Mouse (Mus musculus) lung, embryonic 14.5 days (tissue): ENCODE results near the gene Armc9. TPM values are rescaled to one million over a fixed set of nuclear protein-coding genes. Genes with fewer than 3 reads are reported as not detected.
A peak's percentile ranks its signal among the peaks of the same experiment; 100 is the strongest.

Experiments
- ATAC-seq: fragments of 200-750 bp; cut with Nextera tagmentation; 2 replicates; pipeline ENCODE4 v1.8.0; 2017; ENCODE audit warnings: mild to moderate bottlenecking, moderate TSS enrichment, moderate library complexity; ENCODE audit not compliant: insufficient read depth
- DNase-seq: peaks from one replicate; pipeline ENCODE4 v3.0.0-alpha.2; 2015
- H3K27ac ChIP-seq: fragments of 300-500 bp; sonication (generic); 2 replicates; pipeline ENCODE4 v1.5.1; 2014; ENCODE audit warnings: low read depth, mild to moderate bottlenecking, moderate library complexity
- H3K27me3 ChIP-seq: fragments of 300-500 bp; sonication (generic); 2 replicates; pipeline ENCODE4 v1.6.1; 2014; ENCODE audit warnings: low read length, control low read depth; ENCODE audit not compliant: insufficient read depth
- H3K36me3 ChIP-seq: fragments of 300-500 bp; sonication (generic); 2 replicates; pipeline ENCODE4 v1.6.1; 2014; ENCODE audit warnings: control low read depth; ENCODE audit not compliant: insufficient read depth
- H3K4me1 ChIP-seq: fragments of 300-500 bp; sonication (generic); 2 replicates; pipeline ENCODE4 v1.6.1; 2014; ENCODE audit warnings: antibody characterized with exemption, control low read depth; ENCODE audit not compliant: insufficient read depth
- H3K4me2 ChIP-seq: fragments of 300-500 bp; sonication (generic); 2 replicates; pipeline ENCODE4 v1.6.1; 2014; ENCODE audit warnings: mild to moderate bottlenecking
- H3K4me3 ChIP-seq: fragments of 300-500 bp; sonication (generic); 2 replicates; pipeline ENCODE4 v1.5.1; 2014; ENCODE audit warnings: low read depth, low read length
- H3K9ac ChIP-seq: fragments of 300-500 bp; sonication (generic); 2 replicates; pipeline ENCODE4 v1.6.1; 2014
- H3K9me3 ChIP-seq: fragments of 300-500 bp; sonication (generic); 2 replicates; pipeline ENCODE4 v1.6.1; 2016; ENCODE audit warnings: low read depth, low read length, control low read depth
- CTCF ChIP-seq: IDR thresholded peaks from 2 replicates; pipeline ENCODE4 v1.5.1; 2016; ENCODE audit warnings: antibody characterized with exemption, low read depth
- WGBS: fragments of 180-500 bp; shearing (Covaris S2); extraction: QIAGEN DNeasy Blood & Tissue Kit; methylation state at CpG from one replicate; pipeline ENCODE4 v1.1.7; 2014; 5-methylcytosine and 5-hydroxymethylcytosine counted together
- polyA plus RNA-seq: library from polyadenylated mRNA; unstranded; fragments of >200 nt; fragmentation: Nextera tagmentation; extraction: Ambion mirVana; gene quantifications from 2 replicates; pipeline ENCODE4 v1.2.1, GENCODE M21; 2014

Gene Armc9
- polyA plus RNA-seq, 1 experiment from 2014 or later, result 28.2 TPM

DNA sequence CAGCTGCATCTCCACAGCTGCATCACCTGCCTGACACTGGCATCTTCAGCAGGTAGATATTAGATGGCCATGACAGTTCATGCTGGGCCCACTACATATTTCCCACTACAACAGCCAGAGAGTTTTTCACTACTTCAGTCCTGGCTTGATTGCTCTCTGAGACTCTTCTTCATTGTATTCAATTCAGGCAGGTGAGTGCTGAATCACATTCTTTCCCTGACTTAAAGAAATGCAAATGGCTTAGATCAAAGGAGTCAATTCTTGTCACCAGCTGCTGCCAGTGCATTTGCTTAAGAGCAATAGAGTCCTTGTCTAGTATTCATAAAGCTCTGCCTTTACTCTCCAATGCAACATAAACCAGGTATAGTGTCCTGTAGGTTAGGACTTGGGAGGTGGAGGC, 46.7 kb downstream of the Armc9 start:
- Histone ChIP-seq H3K27ac (no peak overlapping the region), H3K4me2 (no peak overlapping the region), H3K4me1 (no peaks in the 10 kb centered on the region), H3K36me3 (peaks cover 58% of the 10 kb centered on the region), H3K9me3 (no peaks in the 10 kb centered on the region), H3K27me3 (no peaks in the 10 kb centered on the region), H3K4me3 (no peak overlapping the region), H3K9ac (no peak overlapping the region)
- no peak for ATAC-seq
- no peak for TF ChIP-seq CTCF
- no peak for DNase-seq

GRCm38 (mm10) chr1:86202617-86203219, 48.1 kb downstream of the Armc9 start:
- H3K4me3 ChIP-seq, result no peak overlapping the region
- H3K4me2 ChIP-seq, result no peak overlapping the region
- no peaks in the 10 kb centered on the region for H3K4me1 ChIP-seq
- H3K9me3 ChIP-seq, result no peaks in the 10 kb centered on the region
- 84% methylated on average over 9 of the region's 9 CpGs for WGBS
- no peak for ATAC-seq
- no peak for TF ChIP-seq CTCF
- DNase-seq, result no peak
- H3K36me3 ChIP-seq, result peaks cover 57% of the 10 kb centered on the region
- no peak overlapping the region for H3K9ac ChIP-seq
- no peaks in the 10 kb centered on the region for H3K27me3 ChIP-seq
- no peak overlapping the region for H3K27ac ChIP-seq

DNA sequence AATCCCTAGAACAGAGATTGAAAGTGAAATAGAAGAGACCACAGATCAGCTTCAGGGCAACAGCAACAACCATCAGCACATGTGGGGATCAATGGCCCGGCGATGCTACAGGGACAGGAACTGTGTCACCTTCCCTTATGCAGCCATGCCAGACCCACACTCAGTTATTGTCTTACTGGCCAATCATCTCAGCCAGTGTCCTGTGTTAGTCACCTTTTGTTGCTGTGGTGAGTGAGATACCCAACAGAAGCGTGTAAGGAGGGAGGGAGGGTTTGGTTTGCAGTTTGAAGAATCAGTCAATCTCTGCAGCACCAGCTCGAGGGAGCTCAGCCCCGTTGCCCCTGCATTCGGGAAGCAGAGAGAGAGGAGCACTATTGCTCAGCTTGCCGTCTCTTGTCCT, 56.1 kb downstream of the Armc9 start:
- Histone ChIP-seq H3K36me3 (peaks cover 33% of the 10 kb centered on the region), H3K27ac (no peak overlapping the region), H3K27me3 (no peaks in the 10 kb centered on the region), H3K4me1 (no peaks in the 10 kb centered on the region), H3K9ac (no peak overlapping the region), H3K4me2 (no peak overlapping the region), H3K9me3 (no peaks in the 10 kb centered on the region), H3K4me3 (no peak overlapping the region)
- 87% methylated on average over 7 of the region's 7 CpGs for WGBS
- DNase-seq (no peak), ATAC-seq (no peak)
- no peak for TF ChIP-seq CTCF

GRCm38 (mm10) chr1:86211498-86211897, 56.9 kb downstream of the Armc9 start:
- Histone ChIP-seq H3K27me3 (no peaks in the 10 kb centered on the region), H3K4me1 (no peaks in the 10 kb centered on the region), H3K4me2 (no peak overlapping the region), H3K9ac (no peak overlapping the region), H3K36me3 (peaks cover 29% of the 10 kb centered on the region), H3K27ac (no peak overlapping the region), H3K9me3 (no peaks in the 10 kb centered on the region), H3K4me3 (no peak overlapping the region)
- ATAC-seq (no peak), DNase-seq (no peak)
- WGBS, result 96% methylated on average over 1 of the region's 1 CpGs
- TF ChIP-seq CTCF, result no peak

DNA sequence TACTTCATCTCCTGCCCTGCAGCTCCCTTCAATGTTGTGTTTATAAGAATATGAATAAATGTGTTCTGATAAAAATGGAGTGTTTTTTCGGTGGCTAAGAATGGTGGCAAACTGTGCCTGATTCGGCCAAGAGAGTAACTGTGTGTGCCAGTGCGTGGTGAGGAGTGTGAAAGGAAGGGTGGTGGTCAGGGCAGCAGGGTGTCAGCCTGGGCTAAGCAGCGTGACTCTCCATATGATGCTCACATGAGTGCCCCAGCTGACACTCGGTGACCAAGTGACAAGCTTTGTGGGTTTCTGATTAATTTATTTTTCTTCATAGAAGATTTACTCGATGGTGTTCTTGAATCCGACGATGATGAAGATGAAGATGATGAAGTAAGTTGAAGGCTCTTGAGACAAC, 58.2 kb downstream of the Armc9 start:
- DNase-seq (no peak), ATAC-seq (no peak)
- Histone ChIP-seq H3K27me3 (no peaks in the 10 kb centered on the region), H3K27ac (no peak overlapping the region), H3K4me1 (no peaks in the 10 kb centered on the region), H3K4me3 (no peak overlapping the region), H3K36me3 (peaks cover 22% of the 10 kb centered on the region), H3K9ac (no peak overlapping the region), H3K4me2 (no peak overlapping the region), H3K9me3 (no peaks in the 10 kb centered on the region)
- 81% methylated on average over 8 of the region's 8 CpGs for WGBS
- TF ChIP-seq CTCF, result no peak

DNA sequence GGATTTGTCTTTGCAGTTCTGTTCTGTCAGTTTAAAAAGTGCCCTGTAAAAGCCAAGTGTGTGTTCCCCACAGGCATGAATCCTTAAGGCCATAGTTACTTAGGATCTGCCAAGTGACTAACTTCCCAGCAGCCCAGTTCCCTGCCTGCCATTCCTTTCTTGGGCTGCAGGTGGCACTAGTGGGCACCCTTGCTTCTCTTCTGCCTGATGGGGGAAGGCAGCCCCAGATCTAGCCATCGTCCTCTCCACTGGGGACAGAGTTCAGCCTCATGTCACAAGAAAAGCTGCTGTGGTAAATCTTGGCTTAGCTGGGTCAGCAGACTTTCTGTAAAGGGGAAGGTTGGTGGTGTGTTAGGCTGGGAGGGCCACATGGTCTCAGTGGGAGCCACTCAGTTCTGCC, 59.6 kb downstream of the Armc9 start:
- ATAC-seq (no peak), DNase-seq (peak; percentile 84)
- Histone ChIP-seq H3K4me1 (no peaks in the 10 kb centered on the region), H3K9ac (no peak overlapping the region), H3K36me3 (peaks cover 10% of the 10 kb centered on the region; the same call in 1 of the 2 replicates), H3K27ac (no peak overlapping the region), H3K4me2 (no peak overlapping the region), H3K27me3 (no peaks in the 10 kb centered on the region), H3K4me3 (no peak overlapping the region), H3K9me3 (no peaks in the 10 kb centered on the region)
- 3% methylated on average over 1 of the region's 1 CpGs for WGBS
- peak; percentile 97 for TF ChIP-seq CTCF

DNA sequence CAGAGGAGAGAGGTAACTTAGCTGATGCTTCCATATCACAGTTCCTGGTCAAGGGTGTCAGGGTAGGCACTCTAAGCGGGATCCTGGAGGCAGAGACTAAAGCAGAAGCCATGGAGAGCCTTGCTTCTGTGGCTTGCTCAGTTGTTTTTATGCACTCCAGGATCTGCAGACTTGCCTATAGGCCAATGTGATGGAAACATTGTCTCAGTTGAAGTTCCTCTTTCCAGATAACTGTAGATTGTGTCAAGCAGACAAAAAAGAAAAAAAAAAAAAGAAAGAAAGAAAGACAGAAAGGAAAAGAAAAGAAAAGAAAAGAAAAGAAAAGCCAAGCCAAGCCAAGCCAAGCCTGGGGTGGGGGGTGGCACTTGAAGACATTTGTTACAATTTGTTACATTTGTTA, 60.7 kb downstream of the Armc9 start:
- H3K9me3 ChIP-seq, result no peaks in the 10 kb centered on the region
- no peak overlapping the region for H3K27ac ChIP-seq
- H3K9ac ChIP-seq, result no peak overlapping the region
- no peak overlapping the region for H3K4me3 ChIP-seq
- DNase-seq (no peak), ATAC-seq (no peak)
- H3K36me3 ChIP-seq, result peaks cover 7% of the 10 kb centered on the region; the same call in 1 of the 2 replicates
- no peaks in the 10 kb centered on the region for H3K4me1 ChIP-seq
- no peak overlapping the region for H3K4me2 ChIP-seq
- H3K27me3 ChIP-seq, result no peaks in the 10 kb centered on the region
- WGBS, result 91% methylated on average over 1 of the region's 1 CpGs
- TF ChIP-seq CTCF, result no peak

GRCm38 (mm10) chr1:86216412-86216811, 61.8 kb downstream of the Armc9 start:
- WGBS, result 77% methylated on average over 5 of the region's 5 CpGs
- ATAC-seq (no peak; the same call in 1 of the 2 replicates), DNase-seq (no peak)
- Histone ChIP-seq H3K27ac (no peak overlapping the region), H3K9me3 (no peaks in the 10 kb centered on the region), H3K36me3 (peaks cover 7% of the 10 kb centered on the region; the same call in 1 of the 2 replicates), H3K9ac (no peak overlapping the region), H3K4me3 (no peak overlapping the region), H3K4me1 (no peaks in the 10 kb centered on the region), H3K4me2 (no peak overlapping the region), H3K27me3 (no peaks in the 10 kb centered on the region)
- TF ChIP-seq CTCF, result no peak
